Mouse (Mus musculus): ENCODE results near the gene Hps5.
"Not testable (repeated sequence)": the region's sequence is repeated elsewhere in the genome, so short reads cannot be mapped to it uniquely, and the experiment has no call there.

Gene Hps5

DNA sequence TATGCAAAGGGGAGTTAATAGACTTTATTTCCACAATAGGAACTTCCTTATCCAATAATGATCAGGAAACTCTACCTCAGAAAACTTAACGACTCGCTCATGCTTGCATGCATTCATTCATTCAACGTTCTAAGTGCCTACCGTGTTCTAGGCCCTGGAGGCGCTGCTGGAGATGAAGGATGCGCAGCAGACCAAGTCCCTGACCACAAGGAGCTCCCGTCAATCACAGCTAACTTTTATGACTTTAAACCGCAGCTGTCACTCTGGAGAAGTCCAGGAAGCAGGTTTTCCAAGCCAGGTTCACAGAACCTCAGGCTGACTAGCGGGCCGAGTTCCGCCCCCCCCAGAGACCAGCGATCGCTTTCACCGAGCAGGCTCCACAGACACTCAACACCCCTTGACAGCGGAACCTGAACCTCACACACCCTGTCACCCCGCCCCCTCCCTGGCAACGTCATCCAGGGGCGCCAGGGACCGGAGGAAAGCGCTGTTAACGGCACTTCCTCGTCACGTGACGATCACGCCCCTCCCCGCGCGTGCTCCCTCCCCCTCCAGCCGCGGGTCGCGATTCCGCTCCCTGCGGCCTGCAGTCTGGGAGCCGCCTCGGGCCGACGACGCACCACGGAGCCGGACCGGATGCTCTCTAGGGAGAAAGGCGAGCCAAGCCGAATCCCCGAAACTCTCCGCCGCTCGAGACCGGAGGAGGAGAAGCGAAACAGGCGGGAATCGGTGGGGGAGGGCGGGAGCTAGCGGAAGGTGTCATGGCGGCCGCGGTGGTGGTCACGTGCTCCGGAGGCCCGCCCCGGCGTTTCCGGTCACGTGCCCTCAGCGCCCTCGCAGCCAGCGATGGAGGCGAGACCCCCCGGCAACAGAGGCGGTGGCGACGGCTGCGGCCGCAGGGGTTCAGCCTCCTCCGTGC lies at the start of gene Hps5, which contains the start of gene Gtf2h1:
Gene Hps5 (minus strand): TSS at position 778 of the 919 bp plus-strand sequence.
Gene Gtf2h1 (plus strand): TSS at position 817 of the 919 bp plus-strand sequence.
- no peak for DNase-seq (ENCODE audit: extremely low read depth, low read depth, low spot score)

DNA sequence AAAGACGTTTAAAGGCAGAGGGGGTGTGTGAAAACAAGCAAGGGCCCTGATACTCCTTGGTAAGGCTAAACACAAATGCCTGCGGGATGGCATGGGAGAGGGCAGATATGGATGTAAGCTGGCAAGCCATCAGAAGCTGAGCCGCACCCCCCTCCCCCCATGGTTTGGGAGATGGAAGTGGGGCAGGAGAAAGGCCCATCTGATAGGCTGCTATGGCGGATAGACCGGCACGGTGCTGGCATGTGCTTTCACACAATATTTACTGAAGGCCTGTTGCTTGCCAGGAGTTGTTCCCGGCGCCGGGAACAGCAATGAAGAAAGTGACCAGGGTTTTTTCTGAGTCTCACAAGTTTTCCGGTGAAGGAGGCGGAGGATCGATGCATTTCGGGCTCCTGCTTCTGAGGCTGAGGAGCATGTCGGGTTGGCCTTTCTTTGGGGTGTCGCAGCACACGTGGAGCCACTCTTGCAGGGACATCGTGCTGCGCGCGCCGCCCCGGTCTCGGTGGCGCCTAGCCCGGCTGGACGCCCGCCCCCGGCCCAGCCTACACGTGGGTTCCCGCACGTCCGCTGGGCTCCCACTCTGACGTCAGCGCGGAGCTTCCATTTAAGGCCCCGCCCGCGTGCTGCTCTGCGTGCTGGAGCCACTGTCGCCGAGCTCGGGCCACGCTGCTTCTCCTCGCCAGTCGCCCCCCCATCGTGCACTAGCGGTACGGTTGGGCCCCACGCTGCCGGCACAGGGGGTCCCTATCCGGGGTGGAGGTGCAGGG lies 49.5 kb upstream of the Hps5 start:
- no peak for DNase-seq (ENCODE audit: extremely low read depth, low read depth, low spot score)

DNA sequence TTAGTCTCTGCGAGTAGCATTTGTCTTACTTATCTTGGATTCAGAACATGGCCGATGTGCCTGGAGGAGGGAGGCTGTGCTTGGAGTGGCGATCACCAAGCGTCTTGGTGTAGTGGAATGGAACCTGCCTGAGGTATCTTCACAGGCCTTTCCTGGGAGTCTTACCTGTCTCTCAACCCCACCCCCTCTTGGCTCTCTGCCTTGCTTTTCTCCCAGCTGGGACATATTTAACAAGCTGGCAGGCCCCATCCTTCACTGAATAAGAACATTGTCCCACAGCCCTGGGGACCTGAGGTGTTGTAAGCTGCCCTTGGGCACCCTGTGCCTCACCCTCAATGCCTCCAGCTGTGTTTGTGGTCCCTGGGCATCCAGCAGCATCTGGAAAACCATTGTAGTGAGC lies 47.7 kb upstream of the Hps5 start:
- no peak for DNase-seq (ENCODE audit: extremely low read depth, low read depth, low spot score)

DNA sequence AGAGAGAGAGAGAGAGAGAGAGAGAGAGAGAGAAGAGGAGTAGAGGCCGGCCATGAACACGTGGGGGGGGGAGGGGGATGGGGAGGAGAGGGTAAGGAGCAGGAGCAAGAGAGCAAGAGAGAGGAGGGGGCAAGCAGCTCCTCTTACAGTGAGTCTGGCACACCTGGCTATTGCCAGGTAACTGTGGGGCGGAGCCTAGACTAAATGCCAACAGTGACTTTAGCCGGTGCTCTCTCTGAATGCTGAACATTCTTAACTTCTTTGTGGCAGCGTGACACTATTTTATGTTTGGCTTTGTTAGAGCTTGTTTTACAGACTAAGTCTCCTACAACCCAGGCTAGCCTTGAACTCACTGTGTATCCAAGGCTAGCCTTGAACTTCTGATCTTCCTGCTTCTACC lies 46.4 kb upstream of the Hps5 start:
- no peak for DNase-seq (ENCODE audit: extremely low read depth, low read depth, low spot score)

DNA sequence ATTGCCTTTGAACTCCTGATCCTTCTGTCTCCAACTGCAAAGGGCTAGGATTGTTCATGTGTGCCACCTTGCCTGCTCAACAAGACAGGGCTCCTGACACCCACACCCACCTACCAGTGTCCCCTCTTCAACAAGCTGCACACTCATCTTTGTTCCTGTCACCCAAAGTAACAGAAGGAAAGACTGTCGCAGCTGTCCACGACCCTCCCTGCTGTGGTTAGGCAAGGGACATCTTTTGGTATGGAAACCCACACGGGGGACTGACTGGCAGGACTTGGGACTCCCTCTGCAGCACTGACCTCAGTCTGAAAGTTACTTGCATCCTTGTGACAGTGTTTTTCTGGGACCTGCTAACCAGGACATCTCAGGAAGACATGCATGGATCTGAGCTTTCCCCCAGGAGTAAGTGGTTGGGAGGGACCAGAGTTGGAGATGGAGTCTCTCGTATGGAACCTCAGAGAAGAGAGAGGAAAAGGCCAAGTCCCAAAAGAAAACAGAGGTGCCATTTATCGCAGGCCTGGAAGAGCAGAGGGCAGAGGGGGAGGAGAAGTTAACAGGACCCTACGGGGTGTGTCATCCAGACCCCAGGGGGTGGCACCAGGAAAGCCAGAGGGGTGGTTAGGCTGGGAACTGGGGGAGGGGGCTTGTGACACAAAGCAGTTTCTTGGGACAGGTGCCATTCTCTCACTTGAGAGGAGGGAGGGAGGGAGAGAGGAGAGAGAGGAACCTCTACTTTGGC lies 45.1 kb upstream of the Hps5 start, which contains the start of gene Ldha:
Gene Ldha (plus strand): TSS at position 689 of the 739 bp plus-strand sequence.
- no peak for DNase-seq (ENCODE audit: extremely low read depth, low read depth, low spot score)

DNA sequence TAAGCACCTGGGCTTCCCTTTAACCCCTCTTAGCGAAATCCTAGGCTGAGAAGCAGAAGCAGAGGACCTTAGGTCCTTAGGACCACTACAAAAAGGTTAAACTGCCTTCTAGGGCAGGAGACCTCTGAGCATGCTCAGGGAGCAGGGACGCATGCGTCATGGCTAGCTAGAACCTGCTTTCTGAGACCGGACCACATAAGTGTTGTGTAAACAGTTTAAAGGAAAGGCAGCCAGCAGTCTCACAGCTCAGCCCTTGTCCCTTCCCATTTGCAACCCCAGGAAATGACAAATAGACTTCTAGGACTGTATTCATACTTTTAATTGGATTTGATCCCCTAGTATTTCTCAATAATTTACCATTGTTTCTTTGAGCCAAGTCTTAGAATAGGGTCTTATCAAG lies 44.5 kb upstream of the Hps5 start:
- no peak for DNase-seq (ENCODE audit: extremely low read depth, low read depth, low spot score)

DNA sequence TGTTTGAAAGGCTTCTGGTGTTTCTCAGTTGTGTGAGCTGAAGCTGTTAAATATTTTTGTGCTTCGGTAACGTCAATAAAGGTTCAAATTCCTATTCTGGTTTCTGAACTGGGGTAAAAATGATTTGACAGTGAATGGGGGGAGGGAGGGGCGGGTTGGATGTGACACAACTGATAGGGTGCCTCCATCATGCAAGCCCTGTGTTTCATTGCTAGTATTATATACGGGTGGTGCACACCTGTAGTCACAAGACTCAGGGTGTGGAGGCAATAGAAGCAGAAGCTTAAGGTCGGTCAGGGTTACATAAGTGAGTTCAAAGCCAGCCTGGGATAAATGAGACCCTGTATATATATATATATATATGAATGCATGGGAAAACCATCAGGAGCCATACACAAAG lies 44.0 kb upstream of the Hps5 start:
- no peak for DNase-seq (ENCODE audit: extremely low read depth, low read depth, low spot score)

DNA sequence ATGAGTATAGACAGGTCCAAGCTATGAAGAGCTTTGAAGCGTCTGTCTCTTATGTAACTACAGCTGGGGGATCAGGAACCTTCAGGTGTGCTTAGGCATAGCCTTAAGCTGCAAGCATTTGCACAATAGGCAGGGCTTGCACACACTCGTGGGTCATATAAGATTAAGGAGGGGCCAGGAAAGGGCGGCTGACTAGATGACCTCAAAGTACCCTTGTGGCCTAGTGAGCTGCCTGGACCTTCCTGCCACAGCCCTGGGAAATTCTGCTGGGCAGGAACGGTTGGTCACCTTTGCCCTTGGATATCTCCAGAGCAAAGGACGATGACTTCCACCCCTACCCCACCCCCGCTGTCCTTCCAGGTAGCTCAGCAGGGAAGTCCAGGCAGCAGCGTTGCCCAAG lies 43.6 kb upstream of the Hps5 start:
- peak; percentile 68 for DNase-seq (ENCODE audit: extremely low read depth, low read depth, low spot score)

DNA sequence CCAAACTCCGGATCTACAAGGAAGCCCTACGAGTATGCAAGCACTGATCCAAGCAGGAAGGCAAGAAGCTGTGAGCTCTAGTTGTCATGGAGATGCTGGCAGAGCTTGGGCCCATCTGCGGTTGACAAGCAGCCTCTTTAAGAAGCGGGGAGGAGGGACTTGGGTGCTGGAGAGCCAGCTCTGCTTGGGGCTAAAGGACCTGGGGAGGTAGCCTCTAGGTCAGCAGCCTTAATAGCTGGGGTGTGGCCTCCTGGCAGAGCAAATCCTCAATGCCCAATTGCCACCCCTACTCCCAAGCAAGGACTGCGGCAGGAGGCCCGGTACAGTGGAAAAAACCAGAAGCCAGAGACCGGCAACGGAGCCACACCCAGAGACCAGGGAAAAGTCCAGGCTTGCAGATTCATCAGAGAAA lies 43.0 kb upstream of the Hps5 start:
- peak; percentile 79 for DNase-seq (ENCODE audit: extremely low read depth, low read depth, low spot score)

DNA sequence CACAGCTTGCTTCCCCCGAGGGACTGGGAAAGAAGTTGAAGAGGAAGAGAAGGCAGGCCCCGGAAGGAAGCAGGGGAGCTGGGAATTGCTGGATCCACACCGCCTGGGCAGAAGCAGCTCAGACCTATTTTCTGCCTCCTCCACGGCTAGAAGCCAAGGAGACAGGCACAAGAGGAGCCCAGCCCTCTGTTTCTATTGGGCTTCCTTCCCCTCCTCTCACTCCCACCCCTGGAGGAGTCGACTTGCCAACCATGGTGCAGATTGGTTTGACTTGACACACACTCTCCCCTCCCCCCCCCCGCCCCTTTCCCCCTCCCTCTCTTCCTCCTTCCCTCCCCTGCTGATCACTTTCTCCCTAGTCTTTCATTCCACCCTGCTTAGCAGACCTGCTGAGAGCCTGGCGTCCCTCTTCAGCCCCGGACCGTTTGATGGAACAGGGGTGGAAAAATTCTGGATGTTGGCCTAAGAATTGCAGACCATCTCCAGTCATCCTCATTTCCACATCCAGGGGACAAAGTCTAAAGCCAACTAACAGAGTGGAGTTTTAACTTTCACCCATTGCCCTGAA lies 42.3 kb upstream of the Hps5 start:
- no peak for DNase-seq (ENCODE audit: extremely low read depth, low read depth, low spot score)

DNA sequence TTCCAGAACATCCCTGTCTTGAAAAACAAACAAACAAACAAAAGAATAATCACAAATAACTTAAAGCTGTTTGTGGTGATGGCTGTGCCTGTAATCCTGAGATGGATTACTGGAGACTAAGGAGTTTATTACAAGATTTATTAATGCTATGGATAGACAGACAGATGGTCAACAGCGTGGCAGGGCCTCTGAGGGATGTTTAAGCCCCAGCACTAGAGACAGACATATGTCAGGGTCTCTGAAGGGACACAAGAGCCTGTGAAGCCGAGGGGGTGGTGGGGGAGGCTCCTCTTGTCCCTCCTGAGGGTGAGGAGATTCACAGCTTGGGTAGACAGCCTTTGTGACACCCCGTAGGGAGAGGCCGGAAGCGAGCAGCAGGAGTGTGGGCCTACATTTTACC lies 41.2 kb upstream of the Hps5 start:
- no peak for DNase-seq (ENCODE audit: extremely low read depth, low read depth, low spot score)

DNA sequence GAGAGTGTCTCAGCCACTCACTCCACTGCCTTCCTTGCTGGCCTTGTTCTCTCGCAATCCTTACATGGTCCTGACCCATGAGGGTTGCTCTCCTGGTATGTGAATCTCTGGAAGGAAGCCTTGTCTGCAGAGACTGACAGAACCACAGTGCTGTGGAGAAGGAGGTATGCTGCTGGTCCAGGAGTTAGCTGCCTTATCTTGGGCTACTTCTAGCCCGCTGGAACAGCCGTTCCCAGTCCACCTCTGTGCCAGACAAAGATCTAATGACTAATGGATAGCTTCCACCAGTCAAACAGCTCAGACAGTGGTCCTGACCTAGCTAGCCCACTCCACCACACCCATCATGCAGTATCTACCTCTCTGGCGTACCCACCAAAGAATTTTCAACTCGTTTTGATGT lies 40.5 kb upstream of the Hps5 start:
- DNase-seq (ENCODE audit: extremely low read depth, low read depth, low spot score), result no peak

DNA sequence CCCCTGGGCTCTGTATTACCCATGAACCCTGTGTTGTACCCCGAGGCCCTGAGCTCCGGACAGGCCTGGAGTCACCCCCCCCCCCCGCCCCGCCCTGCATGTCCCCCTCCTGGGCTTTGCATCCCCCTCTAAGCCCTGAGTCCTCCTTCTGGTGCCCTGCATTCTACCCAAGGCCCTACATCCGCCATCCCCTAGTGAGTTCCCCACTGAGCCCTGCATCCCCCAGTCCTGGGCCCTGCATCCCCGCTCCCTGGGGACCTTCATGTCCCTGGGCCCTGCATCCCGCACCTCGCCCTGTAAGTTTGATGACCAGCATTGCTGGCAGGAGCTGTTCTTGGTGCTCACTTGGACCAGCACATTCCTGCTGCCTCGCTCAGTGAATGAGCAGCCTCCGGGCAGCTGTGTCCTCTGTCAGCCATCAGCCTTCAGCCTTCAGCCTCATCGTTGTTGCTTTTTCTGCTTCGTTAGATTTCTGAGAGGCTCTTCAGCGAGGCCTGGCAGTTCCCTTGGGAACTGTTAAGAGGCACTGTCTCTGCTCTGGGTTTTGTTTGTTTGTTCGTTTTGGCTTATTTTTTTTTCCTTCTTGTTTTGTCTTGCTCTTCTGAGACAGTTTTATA lies 39.2 kb upstream of the Hps5 start:
- no peak for DNase-seq (ENCODE audit: extremely low read depth, low read depth, low spot score)

DNA sequence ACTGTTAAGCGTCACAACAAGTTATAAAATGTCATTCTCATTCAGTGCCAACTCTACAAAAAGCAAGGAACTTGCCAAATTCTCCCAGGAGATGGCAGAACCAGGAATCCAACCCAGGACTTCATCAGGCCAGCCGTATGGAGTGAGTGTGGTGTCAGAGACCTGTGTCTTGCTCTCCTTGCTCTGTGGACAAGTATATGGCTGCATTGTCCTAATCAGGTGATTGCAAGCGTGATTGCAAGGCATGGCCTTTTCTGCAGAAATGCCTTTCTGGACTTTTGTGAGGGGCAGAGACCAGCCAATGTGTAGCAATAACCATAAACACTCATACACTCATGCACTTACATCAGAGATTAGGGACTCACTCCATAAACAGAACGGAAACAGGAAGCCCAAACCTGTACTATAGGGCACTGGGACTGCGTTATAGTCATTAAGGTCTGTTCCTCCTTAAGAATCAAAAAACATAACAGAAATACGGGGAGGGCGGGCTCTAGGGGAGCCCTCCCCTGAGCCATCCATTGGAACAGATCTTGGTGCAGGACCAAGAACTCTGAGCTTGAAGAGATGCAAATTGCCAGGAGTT lies 37.9 kb upstream of the Hps5 start:
- no peak for DNase-seq (ENCODE audit: extremely low read depth, low read depth, low spot score)

DNA sequence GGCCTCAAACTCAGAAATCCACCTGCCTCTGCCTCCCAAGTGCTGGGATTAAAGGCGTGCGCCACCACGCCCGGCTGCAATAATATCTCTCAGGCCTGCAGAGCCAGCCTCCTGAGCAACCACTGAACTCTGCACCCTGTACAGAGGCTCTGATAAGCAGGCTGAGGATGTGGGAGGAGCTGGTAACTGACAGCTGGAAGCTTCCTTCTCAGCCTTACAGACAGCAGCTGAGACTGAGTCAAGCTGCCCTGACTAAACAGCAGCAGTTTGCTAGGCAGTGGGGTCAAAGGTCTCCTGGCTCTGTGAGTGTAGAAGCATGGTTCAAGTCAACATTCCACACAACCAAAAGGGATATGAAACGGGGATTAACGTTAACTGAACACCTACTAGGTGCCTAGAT lies 37.4 kb upstream of the Hps5 start:
- DNase-seq (ENCODE audit: extremely low read depth, low read depth, low spot score), result no peak

DNA sequence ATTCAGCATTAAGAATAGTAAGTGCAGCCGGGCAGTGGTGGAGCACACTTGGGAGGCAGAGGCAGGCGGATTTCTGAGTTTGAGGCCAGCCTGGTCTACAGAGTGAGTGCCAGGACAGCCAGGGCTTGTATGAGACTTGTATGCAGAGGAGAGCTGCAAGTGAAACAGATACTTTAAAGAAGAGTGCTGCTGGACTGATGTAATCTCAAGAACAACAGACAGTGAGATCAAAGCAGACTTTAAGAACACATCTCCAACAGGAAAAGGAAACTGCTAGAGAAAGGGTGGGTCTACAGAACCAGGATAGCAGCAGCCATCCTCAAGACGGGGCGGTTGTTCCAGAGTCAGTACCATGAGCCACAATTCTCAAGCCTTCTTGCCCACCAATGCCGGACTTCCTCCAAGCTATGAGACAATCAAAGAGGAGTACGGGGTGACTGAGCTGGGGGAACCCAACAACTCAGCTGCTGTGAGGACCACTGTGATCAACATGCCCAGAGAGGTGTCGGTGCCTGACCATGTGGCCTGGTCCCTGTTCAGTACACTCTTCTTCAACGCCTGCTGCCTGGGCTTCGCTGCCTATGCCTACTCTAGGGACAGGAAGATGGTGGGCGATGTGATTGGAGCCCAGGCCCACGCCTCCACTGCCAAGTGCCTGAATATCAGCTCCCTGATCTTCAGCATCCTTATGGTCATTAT lies 36.4 kb upstream of the Hps5 start:
- not testable (repeated sequence) for DNase-seq (ENCODE audit: extremely low read depth, low read depth, low spot score)

DNA sequence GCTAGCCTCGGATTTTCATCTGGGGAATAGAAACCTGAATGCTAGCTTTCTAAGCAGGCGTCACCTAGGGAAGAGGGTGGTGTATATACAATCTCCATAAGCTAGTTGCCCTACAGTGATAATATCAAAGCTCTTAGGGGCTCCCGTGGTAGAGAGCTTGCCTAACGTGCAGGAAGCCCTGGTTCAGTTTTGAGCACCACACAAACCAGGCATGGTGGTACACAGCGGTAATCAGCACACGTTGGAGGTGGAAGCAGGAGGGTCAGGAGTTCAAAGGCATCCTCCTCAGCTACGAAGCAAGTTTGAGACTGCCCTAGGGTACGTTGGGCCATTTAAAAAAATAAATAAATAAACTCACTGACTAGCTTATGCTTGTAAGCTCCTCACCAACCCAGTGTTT lies 35.8 kb upstream of the Hps5 start:
- no peak for DNase-seq (ENCODE audit: extremely low read depth, low read depth, low spot score)

DNA sequence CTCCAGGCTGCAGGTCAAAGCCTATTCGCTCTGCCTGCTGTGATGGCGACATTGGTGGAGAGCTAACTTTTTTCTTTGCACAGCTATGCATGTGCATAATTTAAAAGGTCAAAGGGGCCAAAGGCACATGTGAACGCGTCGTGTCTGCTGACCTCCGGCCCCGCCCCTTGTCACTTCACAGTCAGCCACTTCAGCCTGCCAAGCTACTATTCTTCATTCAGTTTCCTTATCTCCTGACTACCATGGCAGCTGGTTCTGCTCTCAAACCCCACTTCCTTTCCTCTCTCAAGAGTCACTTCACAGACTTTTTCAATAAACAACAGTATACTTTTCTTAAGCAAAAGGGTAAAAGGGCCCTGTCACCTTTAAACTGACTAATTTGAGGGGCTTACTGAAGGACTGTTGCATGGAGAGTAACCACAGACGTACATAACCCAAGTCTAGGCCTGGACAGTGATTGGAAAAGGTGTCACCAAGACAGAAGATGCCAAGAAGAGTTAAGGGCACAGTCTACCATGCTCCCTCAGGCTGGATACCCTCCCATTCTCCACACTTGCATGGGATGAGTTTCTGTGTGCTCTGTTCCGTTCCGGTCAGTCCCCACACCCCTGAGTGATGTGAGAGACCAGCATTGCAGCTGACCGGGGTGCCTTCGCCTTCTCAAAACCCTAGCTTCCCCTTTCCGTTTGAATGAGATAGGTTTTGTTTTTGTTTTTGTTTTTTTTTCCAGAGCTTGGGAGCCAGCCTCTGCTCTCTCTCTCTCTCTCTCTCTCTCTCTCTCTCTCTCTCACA lies 35.1 kb upstream of the Hps5 start:
- no peak for DNase-seq (ENCODE audit: extremely low read depth, low read depth, low spot score)

DNA sequence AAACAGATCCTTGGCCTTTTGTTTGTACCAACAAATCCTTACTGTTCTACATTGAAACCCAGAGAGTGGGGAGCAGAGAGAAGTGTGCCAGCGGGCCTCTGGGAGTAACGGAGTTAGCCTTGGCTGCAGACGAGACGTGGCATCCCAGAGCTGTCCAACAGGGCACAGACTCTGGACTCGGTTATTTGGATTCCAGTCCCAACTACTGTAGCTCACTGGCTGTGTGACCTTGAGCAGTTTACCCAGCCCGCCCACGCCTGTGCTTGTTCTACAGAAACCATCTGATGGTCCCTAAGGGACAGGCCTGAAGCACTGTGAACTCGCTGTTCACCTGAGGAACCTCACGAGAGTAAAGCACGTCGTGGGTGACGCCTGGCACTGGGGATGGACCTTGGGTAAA lies 34.0 kb upstream of the Hps5 start:
- DNase-seq (ENCODE audit: extremely low read depth, low read depth, low spot score), result no peak
